Mouse (Mus musculus): ENCODE results near the gene Tbc1d25. TPM values are rescaled to one million over a fixed set of nuclear protein-coding genes. Genes with fewer than 3 reads are reported as not detected.

The Tbc1d25 gene
- polyA plus RNA-seq, 1 experiment: 27.4 TPM

DNA sequence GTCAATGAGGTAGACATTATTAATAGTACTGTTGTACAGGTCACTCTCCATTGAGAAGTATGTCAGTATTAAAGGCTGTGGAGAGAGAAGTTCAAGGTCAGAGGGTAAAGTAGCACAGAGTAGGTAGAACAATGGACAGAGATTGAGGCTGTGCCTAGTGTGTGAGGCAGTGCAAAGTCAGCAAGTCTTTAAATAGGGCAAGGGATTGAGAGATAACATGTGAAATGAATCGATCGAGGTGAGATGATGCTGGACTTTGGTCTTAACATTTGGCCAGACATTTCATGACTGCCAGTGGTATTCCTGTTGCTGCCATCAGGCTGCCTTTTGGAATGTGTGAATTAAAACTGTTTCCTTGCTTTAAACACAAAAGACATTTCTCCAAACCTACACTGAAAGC, 2.9 kb upstream of the Tbc1d25 start:
- 96% methylated on average over 2 of the region's 2 CpGs for WGBS
- TF ChIP-seq CTCF (IDR thresholded peaks at IDR 0.05; ENCODE audit: borderline replicate concordance, insufficient read depth, low read depth, low read length) (no peak), POLR2A (IDR thresholded peaks at IDR 0.05; ENCODE audit: borderline replicate concordance, insufficient read depth, low read length) (no peak)
- no peak for DNase-seq
- Histone ChIP-seq H3K27me3 (ENCODE audit: control insufficient read depth, insufficient read depth, low read length) (no peaks in the 10 kb centered on the region), H3K27ac (ENCODE audit: insufficient read depth, low read length) (no peak overlapping the region), H3K4me3 (replicated peaks; ENCODE audit: insufficient read depth, low read depth, low read length) (no peak overlapping the region), H3K4me1 (ENCODE audit: control insufficient read depth, insufficient read depth, low read length) (peaks cover 3% of the 10 kb centered on the region)

DNA sequence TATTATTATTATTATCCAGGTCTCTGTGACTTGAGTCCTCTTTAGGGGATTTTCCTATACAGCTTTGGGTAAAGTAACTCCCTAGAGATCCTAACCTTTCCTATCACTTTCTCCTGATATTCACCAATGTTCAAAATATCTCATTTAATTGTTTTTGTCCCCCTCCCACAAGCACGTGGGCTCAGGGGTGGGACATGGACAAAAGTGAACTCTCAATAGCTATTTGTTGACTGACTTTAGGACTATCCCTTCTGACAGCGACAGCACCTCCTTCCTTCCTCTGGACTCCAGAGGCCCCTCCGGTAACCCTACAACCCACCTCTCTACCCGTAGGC, 845 bp downstream of the Tbc1d25 start:
- WGBS: 0% methylated on average over 4 of the region's 4 CpGs
- peak overlapping the region; percentile 82 for H3K27ac ChIP-seq (ENCODE audit: insufficient read depth, low read length)
- TF ChIP-seq POLR2A (IDR thresholded peaks at IDR 0.05; ENCODE audit: borderline replicate concordance, insufficient read depth, low read length) (no peak), CTCF (IDR thresholded peaks at IDR 0.05; ENCODE audit: borderline replicate concordance, insufficient read depth, low read depth, low read length) (no peak)
- H3K4me3 ChIP-seq (replicated peaks; ENCODE audit: insufficient read depth, low read depth, low read length): peak overlapping the region; percentile 99
- no peaks in the 10 kb centered on the region for H3K27me3 ChIP-seq (ENCODE audit: control insufficient read depth, insufficient read depth, low read length)
- no peak for DNase-seq
- peaks cover 3% of the 10 kb centered on the region for H3K4me1 ChIP-seq (ENCODE audit: control insufficient read depth, insufficient read depth, low read length)

DNA sequence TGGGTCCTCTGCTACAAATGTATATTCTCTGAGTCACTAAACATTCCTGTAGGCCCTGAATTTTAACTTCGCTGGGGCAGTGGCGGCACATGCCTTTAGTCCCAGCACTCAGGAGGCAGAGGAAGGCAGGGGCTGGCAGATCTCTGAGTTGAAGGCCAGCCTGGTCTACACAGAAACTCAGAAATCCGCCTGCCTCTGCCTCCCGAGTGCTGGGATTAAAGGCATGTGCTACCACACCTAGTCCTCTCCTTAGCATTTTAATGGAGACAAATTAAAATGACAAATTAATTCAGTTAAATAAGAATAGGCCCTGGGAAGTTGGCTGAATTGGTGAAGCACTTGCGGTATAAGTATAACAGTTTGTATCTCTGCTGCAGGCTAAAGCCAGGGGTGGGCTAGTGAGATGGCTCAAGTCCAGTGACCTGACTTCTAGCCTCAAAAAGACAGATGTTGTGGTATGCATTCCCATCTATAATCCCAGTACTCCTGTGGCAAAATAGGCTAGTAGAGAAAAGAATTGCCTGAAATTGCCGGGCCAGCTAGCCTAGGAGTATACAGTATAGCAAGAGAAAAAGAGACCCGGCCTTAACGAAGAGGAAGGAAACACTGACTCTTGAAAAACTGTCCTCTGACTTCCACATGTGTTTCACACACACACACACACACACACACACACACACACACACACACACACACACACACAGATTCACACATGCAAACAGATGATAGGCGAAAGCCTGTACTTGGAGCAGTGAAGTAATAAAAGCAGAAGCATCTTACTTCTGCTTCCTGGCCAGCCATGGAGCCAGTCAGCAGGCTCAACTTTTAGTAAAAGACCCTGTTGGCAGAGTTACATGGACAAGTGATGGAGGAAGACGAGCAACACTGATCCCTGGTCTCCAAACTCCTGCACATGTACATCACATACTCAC, 8.0 kb downstream of the Tbc1d25 start:
- H3K4me3 ChIP-seq (replicated peaks; ENCODE audit: insufficient read depth, low read depth, low read length): no peak overlapping the region
- H3K27me3 ChIP-seq (ENCODE audit: control insufficient read depth, insufficient read depth, low read length): no peaks in the 10 kb centered on the region
- 86% methylated on average over 10 of the region's 10 CpGs for WGBS
- no peak overlapping the region for H3K27ac ChIP-seq (ENCODE audit: insufficient read depth, low read length)
- TF ChIP-seq CTCF (IDR thresholded peaks at IDR 0.05; ENCODE audit: borderline replicate concordance, insufficient read depth, low read depth, low read length) (no peak), POLR2A (IDR thresholded peaks at IDR 0.05; ENCODE audit: borderline replicate concordance, insufficient read depth, low read length) (no peak)
- peaks cover 6% of the 10 kb centered on the region; the same call in 1 of the 2 replicates for H3K4me1 ChIP-seq (ENCODE audit: control insufficient read depth, insufficient read depth, low read length)
- DNase-seq: no peak

DNA sequence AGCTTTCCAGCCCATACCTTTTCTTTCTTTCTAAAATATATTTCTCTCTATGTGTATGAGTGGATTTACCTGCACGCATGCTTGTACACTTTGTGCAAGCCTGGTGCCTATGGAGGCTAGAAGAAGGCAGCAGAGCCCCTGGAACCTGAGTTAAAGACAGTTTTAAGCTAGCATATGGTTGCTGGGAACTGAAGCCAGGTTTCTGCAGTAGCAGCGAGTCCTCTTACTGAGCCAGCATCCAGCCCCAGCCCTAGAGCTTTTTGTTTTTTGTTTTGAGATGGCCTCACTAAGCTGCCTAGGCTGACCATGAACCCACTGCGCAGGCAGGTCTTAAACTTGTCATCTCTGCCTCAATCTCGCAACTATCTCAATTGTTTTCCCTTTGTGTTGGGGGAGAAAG, 11.5 kb downstream of the Tbc1d25 start:
- peak; percentile 36 to 65 for DNase-seq
- H3K27me3 ChIP-seq (ENCODE audit: control insufficient read depth, insufficient read depth, low read length): no peaks in the 10 kb centered on the region
- no peak overlapping the region for H3K4me3 ChIP-seq (replicated peaks; ENCODE audit: insufficient read depth, low read depth, low read length)
- 36% methylated on average over 4 of the region's 4 CpGs for WGBS
- H3K4me1 ChIP-seq (ENCODE audit: control insufficient read depth, insufficient read depth, low read length): peaks cover 11% of the 10 kb centered on the region; the same call in 1 of the 2 replicates
- peak overlapping the region; percentile 93 for H3K27ac ChIP-seq (ENCODE audit: insufficient read depth, low read length)
- TF ChIP-seq CTCF (IDR thresholded peaks at IDR 0.05; ENCODE audit: borderline replicate concordance, insufficient read depth, low read depth, low read length) (no peak), POLR2A (IDR thresholded peaks at IDR 0.05; ENCODE audit: borderline replicate concordance, insufficient read depth, low read length) (no peak)

DNA sequence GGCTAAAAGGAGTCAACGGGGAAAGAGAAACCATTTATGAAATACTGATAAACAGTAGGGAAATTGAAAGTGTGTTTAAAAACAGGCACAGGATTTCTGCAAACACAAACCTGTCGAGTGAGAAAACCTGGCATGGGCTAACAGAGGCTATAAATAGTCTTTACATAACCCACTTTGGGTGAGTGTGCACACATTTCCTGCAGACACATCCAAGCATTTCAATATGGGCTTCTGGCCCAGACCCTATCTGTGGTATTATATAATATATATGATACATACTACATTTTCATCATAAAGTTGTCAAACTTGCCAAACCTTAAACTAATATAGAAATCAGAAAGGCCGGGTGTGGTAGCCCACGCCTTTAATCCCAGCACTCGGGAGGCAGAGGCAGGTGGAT, 12.9 kb downstream of the Tbc1d25 start:
- DNase-seq: peak; percentile 25 to 81
- TF ChIP-seq POLR2A (IDR thresholded peaks at IDR 0.05; ENCODE audit: borderline replicate concordance, insufficient read depth, low read length) (no peak), CTCF (IDR thresholded peaks at IDR 0.05; ENCODE audit: borderline replicate concordance, insufficient read depth, low read depth, low read length) (no peak)
- 24% methylated on average over 5 of the region's 5 CpGs for WGBS

DNA sequence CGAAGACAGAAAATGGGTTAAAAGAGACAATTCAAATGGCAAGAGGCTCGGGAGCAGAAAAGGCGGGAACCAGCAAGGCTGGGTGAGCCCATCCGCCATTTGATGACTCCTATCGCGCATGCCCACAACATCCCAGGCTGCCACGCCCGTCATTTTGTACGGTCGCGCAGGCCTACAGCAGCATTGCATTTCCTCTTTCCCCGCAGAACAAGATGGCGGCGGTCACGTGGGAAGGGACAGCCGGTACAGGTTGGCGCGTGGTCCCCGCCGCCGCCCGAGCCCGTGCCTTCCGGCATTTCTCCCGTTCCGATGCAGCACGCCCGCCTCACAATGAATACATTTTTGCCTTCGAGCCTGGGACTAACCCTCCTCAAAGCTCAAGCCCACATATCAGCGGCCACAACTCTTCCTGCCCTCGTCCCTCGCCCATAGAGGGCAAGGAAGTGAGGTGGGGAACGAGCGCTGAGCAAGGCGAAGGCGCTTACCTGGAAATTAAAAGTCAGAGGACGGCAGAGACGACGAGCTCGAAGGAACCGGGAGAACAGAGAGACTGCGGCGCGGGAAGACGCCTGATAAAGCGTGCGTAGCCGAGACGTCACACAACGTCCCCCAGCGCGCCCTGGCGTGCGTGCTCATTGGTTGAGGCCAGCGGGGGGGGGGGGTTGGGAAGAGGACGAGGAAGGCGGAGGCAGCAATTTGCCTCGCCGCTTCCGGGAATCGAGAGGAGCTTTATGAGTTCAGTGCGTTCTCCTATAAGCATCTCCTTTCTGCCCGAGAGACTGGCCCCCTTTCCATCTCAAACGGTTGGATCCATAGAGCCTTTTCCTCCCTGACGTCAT, 30.6 kb downstream of the Tbc1d25 start, which contains the start of gene Rbm3:
Rbm3 (minus strand) TSS at position 728 of the 839 bp plus-strand sequence.
- TF ChIP-seq CTCF (IDR thresholded peaks at IDR 0.05; ENCODE audit: borderline replicate concordance, insufficient read depth, low read depth, low read length) (no peak), POLR2A (IDR thresholded peaks at IDR 0.05; ENCODE audit: borderline replicate concordance, insufficient read depth, low read length) (peak; percentile 70; the same call in 1 of the 2 replicates)
- Histone ChIP-seq H3K4me3 (replicated peaks; ENCODE audit: insufficient read depth, low read depth, low read length) (peak within 1 kb of the TSS; percentile 98), H3K27ac (ENCODE audit: insufficient read depth, low read length) (peak within 1 kb of the TSS; percentile 99), H3K27me3 (ENCODE audit: control insufficient read depth, insufficient read depth, low read length) (no peaks in the 10 kb centered on the region), H3K4me1 (ENCODE audit: control insufficient read depth, insufficient read depth, low read length) (no peaks in the 10 kb centered on the region)
- 12% methylated on average over 57 of the region's 65 CpGs for WGBS
- peak; percentile 85 to 88 for DNase-seq

More for the DNA sequence above, 12.9 kb downstream of the Tbc1d25 start:
- H3K27me3 ChIP-seq (ENCODE audit: control insufficient read depth, insufficient read depth, low read length): no peaks in the 10 kb centered on the region
- H3K4me3 ChIP-seq (replicated peaks; ENCODE audit: insufficient read depth, low read depth, low read length): no peak overlapping the region
- peaks cover 9% of the 10 kb centered on the region; the same call in 1 of the 2 replicates for H3K4me1 ChIP-seq (ENCODE audit: control insufficient read depth, insufficient read depth, low read length)
- peak overlapping the region; percentile 69; the same call in 1 of the 2 replicates for H3K27ac ChIP-seq (ENCODE audit: insufficient read depth, low read length)

DNA sequence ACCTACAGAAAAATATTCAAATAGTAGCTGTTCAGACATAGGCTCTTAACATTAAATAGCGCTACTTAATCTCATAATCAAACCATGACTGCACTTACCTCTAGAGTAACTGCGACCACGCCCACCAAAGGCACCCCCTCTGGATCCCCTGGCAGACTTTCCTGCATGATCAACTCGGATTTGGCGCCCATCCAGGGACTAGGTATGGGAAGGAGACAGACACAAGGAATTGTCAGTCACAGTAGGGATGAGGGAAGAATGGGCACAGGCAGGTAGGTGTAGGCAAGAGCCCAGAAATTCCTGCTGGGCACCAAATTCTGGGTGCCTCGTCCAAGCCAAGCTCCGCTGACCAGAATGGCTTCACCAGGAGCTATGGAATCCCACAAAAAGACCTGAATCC, 32.2 kb downstream of the Tbc1d25 start:
- no peak overlapping the region for H3K27ac ChIP-seq (ENCODE audit: insufficient read depth, low read length)
- WGBS: 24% methylated on average over 7 of the region's 7 CpGs
- no peaks in the 10 kb centered on the region for H3K4me1 ChIP-seq (ENCODE audit: control insufficient read depth, insufficient read depth, low read length)
- peak; percentile 40 to 43 for DNase-seq
- no peaks in the 10 kb centered on the region for H3K27me3 ChIP-seq (ENCODE audit: control insufficient read depth, insufficient read depth, low read length)
- no peak for TF ChIP-seq CTCF (IDR thresholded peaks at IDR 0.05; ENCODE audit: borderline replicate concordance, insufficient read depth, low read depth, low read length)
- TF ChIP-seq POLR2A (IDR thresholded peaks at IDR 0.05; ENCODE audit: borderline replicate concordance, insufficient read depth, low read length): no peak
- peak overlapping the region; percentile 98 for H3K4me3 ChIP-seq (replicated peaks; ENCODE audit: insufficient read depth, low read depth, low read length)
